Comparison of ENCODE assay signal across 33 mouse cellular contexts in the genomic region with DNA sequence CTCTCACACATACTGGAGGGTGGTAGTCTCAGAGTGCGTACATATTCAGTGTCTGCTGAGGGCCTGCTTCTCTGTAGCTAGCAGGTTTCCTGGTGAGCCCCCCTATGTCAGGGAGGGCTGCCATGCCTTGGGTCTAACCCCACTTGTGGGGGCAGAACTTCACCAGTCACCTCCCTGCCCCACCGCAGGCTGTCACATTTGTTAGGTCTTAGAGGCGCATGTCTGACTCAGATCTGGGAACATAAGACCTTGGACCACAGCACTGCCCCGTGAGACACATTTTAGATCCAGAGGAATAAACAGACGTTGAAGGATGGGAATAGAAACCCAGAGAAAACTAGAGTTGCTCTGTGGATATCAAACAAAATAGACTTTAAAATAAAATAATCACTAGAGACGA. TPM values are rescaled to one million over a fixed set of nuclear protein-coding genes. Genes with fewer than 3 reads are reported as not detected.
"Had no signal": no experiment of that assay in that cellular context is flagged by ENCODE, and none has a peak within 500 bp of the region (broad histone marks: within the 10 kb centered on the region; RNA-seq: fewer than 3 reads in every experiment).

No protein-coding gene starts in this region.

- H3K4me3 ChIP-seq: heart, adult 2 months; heart, embryonic 13.5 days; heart, embryonic 15.5 days; hindbrain, embryonic 13.5 days; hindbrain, embryonic 15.5 days; kidney, embryonic 15.5 days; limb, embryonic 13.5 days; limb, embryonic 15.5 days; liver, embryonic 12.5 days had no signal

- H3K27ac ChIP-seq: heart, adult 2 months; heart, embryonic 13.5 days; heart, embryonic 15.5 days; hindbrain, embryonic 13.5 days; hindbrain, embryonic 15.5 days; hindbrain, postnatal 0 days; kidney, embryonic 15.5 days; kidney, postnatal 0 days; limb, embryonic 13.5 days; limb, embryonic 15.5 days; liver, embryonic 12.5 days; liver, embryonic 14.5 days had no signal

- H3K36me3 ChIP-seq: heart, embryonic 13.5 days; heart, embryonic 15.5 days; hindbrain, embryonic 13.5 days; hindbrain, embryonic 15.5 days; kidney, embryonic 15.5 days; limb, embryonic 13.5 days; limb, embryonic 15.5 days; liver, embryonic 12.5 days had no signal

- H3K9ac ChIP-seq: heart, embryonic 13.5 days; heart, embryonic 15.5 days; hindbrain, embryonic 13.5 days; hindbrain, embryonic 15.5 days; kidney, embryonic 15.5 days; limb, embryonic 13.5 days; limb, embryonic 15.5 days; liver, embryonic 12.5 days; liver, embryonic 14.5 days had no signal

- H3K9me3 ChIP-seq: heart, embryonic 13.5 days; heart, embryonic 15.5 days; hindbrain, embryonic 13.5 days; hindbrain, embryonic 15.5 days; kidney, embryonic 15.5 days; limb, embryonic 13.5 days; limb, embryonic 15.5 days; liver, embryonic 12.5 days had no signal

- H3K4me2 ChIP-seq: heart, embryonic 11.5 days; heart, embryonic 13.5 days; heart, embryonic 15.5 days; hindbrain, embryonic 13.5 days; hindbrain, embryonic 15.5 days; kidney, embryonic 15.5 days; limb, embryonic 13.5 days; limb, embryonic 15.5 days; liver, embryonic 12.5 days had no signal

- DNase-seq: gastrocnemius, postnatal 14 days; gastrocnemius, postnatal 36 days; heart, adult 11 months; heart, adult 2 months; heart, postnatal 14 days; heart, postnatal 36 days; kidney, adult 11 months; kidney, adult 2 months; kidney, adult 9 months; kidney, postnatal 14 days; kidney, postnatal 36 days; layer of hippocampus, adult 9-11 months; layer of hippocampus, postnatal 36 days; left cerebral cortex, postnatal 4 days had no signal

- H3K27me3 ChIP-seq: hindbrain, embryonic 13.5 days; hindbrain, embryonic 15.5 days had no signal

- ATAC-seq: hindbrain, postnatal 0 days; liver, embryonic 12.5 days had no signal

- H3K4me1 ChIP-seq: heart, embryonic 15.5 days; kidney, embryonic 15.5 days; limb, embryonic 13.5 days; liver, embryonic 12.5 days had no signal

RNA-seq across cellular contexts. Expression of a gene that starts 45.3 kb away (rescaled TPM):
- total RNA-seq: gastrocnemius, adult 8-10 months; gastrocnemius, postnatal 14 days; gastrocnemius, postnatal 36 days; heart, adult 2 months; heart, postnatal 36 days; hematopoietic stem cell, adult 5-6 weeks; liver, adult 2 months had no signal
- polyA plus RNA-seq: heart, adult 2 months; heart, embryonic 11.5 days; heart, embryonic 13.5 days; heart, embryonic 15.5 days; heart, postnatal 0 days; intestine, embryonic 14.5 days; kidney, embryonic 15.5 days; kidney, postnatal 0 days; limb, embryonic 11.5 days; liver, embryonic 12.5 days; liver, embryonic 14.5 days; liver, embryonic 16.5 days had no signal
